Mouse (Mus musculus): ENCODE data around the gene Bdnf. TPM values are rescaled to one million over a fixed set of nuclear protein-coding genes. Genes with fewer than 3 reads are reported as not detected.

Bdnf gene
- total and polyA plus RNA-seq, 2 experiments from 2014 or later = 5.6 to 7.6 TPM

DNA sequence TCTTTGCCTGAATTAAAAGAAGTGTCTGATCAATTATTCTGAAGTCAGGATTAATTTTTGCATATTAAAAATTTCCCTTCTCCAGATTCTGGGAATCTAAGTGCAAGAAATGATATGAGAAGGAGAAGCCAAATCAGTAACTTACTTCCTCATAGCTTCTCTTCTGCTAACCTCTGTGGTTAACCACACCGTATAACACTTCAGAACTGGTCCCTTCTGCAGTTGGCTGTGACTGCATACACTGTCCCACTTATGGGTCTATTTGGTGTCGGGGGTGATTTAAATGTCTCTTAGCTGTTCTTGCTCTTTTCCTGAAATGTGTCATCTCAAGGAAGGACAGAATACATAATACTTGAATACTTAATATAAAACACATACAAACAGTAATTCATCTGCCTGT is 81.8 kb downstream of the Bdnf start:
- Histone ChIP-seq H3K27ac (no peak overlapping the region), H3K27me3 (ENCODE audit: insufficient read depth, low read length) (no peaks in the 10 kb centered on the region), H3K9me3 (ENCODE audit: low read length) (no peaks in the 10 kb centered on the region), H3K9ac (replicated peaks; ENCODE audit: low read length) (no peak overlapping the region), H3K4me1 (ENCODE audit: insufficient read depth, low read length) (no peaks in the 10 kb centered on the region), H3K36me3 (ENCODE audit: insufficient read depth, low read length) (no peaks in the 10 kb centered on the region), H3K4me2 (ENCODE audit: low read depth, low read length) (no peak overlapping the region), H3K4me3 (ENCODE audit: low read length) (no peak overlapping the region)
- WGBS = 94% methylated on average over 2 of the region's 2 CpGs
- ATAC-seq (no peak), DNase-seq (ENCODE audit: low spot score) (no peak)
- TF ChIP-seq CTCF (IDR thresholded peaks at IDR 0.05; ENCODE audit: low read depth) = no peak

DNA sequence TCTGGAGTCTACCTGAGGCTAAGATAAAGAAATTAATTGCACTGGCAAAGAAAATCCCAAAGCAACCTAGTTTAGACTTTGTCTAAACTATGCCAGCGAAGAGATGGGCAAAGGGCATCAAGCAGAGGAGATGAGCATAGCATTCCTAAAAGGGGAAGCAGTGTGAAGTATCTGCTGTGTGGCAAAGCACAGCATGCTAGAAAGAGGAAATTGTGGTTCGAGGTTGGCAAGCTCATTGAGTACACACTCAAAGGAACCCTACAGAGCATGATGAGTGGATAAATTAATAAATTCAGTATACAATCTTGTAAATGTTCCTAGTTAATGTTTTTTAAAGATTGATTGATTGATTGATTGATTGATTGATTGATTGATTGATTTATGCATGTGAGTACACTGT is 92.3 kb downstream of the Bdnf start:
- no peak for TF ChIP-seq CTCF (IDR thresholded peaks at IDR 0.05; ENCODE audit: low read depth)
- ATAC-seq = no peak
- no peak overlapping the region for H3K27ac ChIP-seq
- no peaks in the 10 kb centered on the region for H3K36me3 ChIP-seq (ENCODE audit: insufficient read depth, low read length)
- H3K27me3 ChIP-seq (ENCODE audit: insufficient read depth, low read length) = no peaks in the 10 kb centered on the region
- no peak for DNase-seq (ENCODE audit: low spot score)
- H3K9ac ChIP-seq (replicated peaks; ENCODE audit: low read length) = no peak overlapping the region
- WGBS = 90% methylated on average over 2 of the region's 2 CpGs
- no peak overlapping the region for H3K4me2 ChIP-seq (ENCODE audit: low read depth, low read length)
- no peak overlapping the region for H3K4me3 ChIP-seq (ENCODE audit: low read length)
- no peaks in the 10 kb centered on the region for H3K9me3 ChIP-seq (ENCODE audit: low read length)
- no peaks in the 10 kb centered on the region for H3K4me1 ChIP-seq (ENCODE audit: insufficient read depth, low read length)

DNA sequence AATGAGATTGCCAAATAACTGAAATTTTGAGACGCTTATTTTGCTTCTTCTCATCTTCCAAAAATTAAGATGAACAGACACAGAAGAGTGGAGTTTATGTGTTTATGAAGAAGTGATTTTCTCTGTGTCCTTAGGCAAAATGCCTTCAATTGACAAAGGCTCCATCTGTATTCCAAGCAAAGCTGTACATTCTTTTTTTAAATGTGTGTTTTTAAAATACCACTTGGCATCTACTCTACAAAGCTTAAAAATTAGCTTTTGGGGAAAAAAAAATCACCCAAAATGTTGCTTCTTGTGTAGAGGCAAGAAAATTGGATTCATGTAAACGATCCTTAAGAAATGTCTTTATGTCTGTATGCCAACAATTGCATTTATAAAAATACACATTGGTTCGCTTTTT is 94.3 kb downstream of the Bdnf start:
- no peak overlapping the region for H3K27ac ChIP-seq
- 86% methylated on average over 3 of the region's 3 CpGs for WGBS
- ATAC-seq (no peak), DNase-seq (ENCODE audit: low spot score) (no peak)
- no peaks in the 10 kb centered on the region for H3K36me3 ChIP-seq (ENCODE audit: insufficient read depth, low read length)
- H3K27me3 ChIP-seq (ENCODE audit: insufficient read depth, low read length) = no peaks in the 10 kb centered on the region
- no peak overlapping the region for H3K4me3 ChIP-seq (ENCODE audit: low read length)
- no peaks in the 10 kb centered on the region for H3K4me1 ChIP-seq (ENCODE audit: insufficient read depth, low read length)
- TF ChIP-seq CTCF (IDR thresholded peaks at IDR 0.05; ENCODE audit: low read depth) = no peak
- no peak overlapping the region for H3K4me2 ChIP-seq (ENCODE audit: low read depth, low read length)
- H3K9me3 ChIP-seq (ENCODE audit: low read length) = no peaks in the 10 kb centered on the region
- no peak overlapping the region for H3K9ac ChIP-seq (replicated peaks; ENCODE audit: low read length)

DNA sequence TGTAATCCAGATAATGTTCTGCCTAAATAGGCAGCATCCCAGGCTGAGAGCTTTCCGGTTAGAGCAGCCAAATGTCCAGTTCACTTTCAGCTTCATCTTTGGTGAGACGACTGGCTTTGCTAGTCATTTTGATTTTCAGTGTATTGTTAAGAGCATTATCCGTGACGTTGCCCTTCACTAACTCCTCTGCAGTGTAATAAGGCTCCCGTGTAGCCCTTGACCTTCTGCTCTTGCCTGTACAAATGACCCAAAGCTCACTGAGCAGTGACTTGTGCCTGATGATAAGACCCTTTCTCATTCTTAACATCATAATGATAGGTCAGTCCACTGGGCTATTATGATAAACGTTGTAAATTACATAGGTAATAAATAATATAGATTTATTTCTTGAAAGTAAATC is 101.9 kb downstream of the Bdnf start:
- no peaks in the 10 kb centered on the region for H3K27me3 ChIP-seq (ENCODE audit: insufficient read depth, low read length)
- H3K4me2 ChIP-seq (ENCODE audit: low read depth, low read length) = no peak overlapping the region
- H3K9me3 ChIP-seq (ENCODE audit: low read length) = no peaks in the 10 kb centered on the region
- H3K4me1 ChIP-seq (ENCODE audit: insufficient read depth, low read length) = no peaks in the 10 kb centered on the region
- H3K9ac ChIP-seq (replicated peaks; ENCODE audit: low read length) = no peak overlapping the region
- no peak for ATAC-seq
- no peak overlapping the region for H3K4me3 ChIP-seq (ENCODE audit: low read length)
- WGBS = 35% methylated on average over 6 of the region's 6 CpGs
- no peak for TF ChIP-seq CTCF (IDR thresholded peaks at IDR 0.05; ENCODE audit: low read depth)
- DNase-seq (ENCODE audit: low spot score) = no peak
- no peaks in the 10 kb centered on the region for H3K36me3 ChIP-seq (ENCODE audit: insufficient read depth, low read length)
- no peak overlapping the region for H3K27ac ChIP-seq

Other genes starting within 250 kb of the Bdnf start
- gene Lin7c, start 216.2 kb downstream of the Bdnf start, total RNA-seq (2014; rRNA removed) = 147 and 171 TPM in 2 replicates
- gene Lin7c, start 216.2 kb downstream of the Bdnf start, polyA plus RNA-seq (2015; fragmentation: Nextera tagmentation; extraction: Ambion mirVana) = 153 and 158 TPM in 2 replicates
- 27.9 and 28.2 TPM in 2 replicates for gene Lgr4, start 242.9 kb downstream of the Bdnf start, total RNA-seq (2014; rRNA removed)
- gene Lgr4, start 242.9 kb downstream of the Bdnf start, polyA plus RNA-seq (2015; fragmentation: Nextera tagmentation; extraction: Ambion mirVana) = 9.0 and 9.8 TPM in 2 replicates

Measured in hindbrain, postnatal 0 days (tissue).